Mouse (Mus musculus) ES-CJ7 (cell line): ENCODE measurements around the gene Mest.

Experiments used
- DNase-seq: peaks from one replicate; pipeline ENCODE4 v3.0.0; 2011; ENCODE audit warnings: low read depth, low spot score

The Mest gene

DNA sequence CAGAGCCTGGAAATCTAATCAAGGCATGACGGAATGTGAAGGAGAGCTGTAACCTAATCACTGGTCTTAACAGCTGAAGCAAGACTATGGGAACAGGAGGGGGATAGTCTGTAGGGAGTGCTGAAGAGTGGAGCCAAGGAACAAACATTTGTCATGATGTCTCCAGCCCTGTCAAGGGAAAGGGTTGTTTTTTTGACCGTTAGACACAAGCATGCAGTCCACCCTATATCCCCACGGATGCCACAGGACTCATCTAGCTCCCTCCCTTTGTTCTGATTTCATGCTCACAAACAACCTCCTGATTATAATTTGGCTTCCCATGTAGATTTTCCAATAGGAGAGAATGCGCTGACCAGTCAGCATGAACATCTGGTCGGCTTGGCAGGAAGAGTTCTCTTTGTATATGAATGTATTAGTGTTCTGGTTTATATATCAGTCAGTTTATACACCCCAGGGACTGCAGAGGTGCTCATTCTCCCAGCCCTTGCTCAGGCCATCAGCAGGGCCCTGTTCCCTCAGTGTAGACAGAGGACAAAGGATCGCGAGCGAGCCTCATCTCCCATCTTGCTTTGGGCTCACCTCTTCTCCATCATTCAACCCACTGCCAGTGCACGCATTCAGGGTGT lies 19.3 kb upstream of the Mest start:
- no peak for DNase-seq

DNA sequence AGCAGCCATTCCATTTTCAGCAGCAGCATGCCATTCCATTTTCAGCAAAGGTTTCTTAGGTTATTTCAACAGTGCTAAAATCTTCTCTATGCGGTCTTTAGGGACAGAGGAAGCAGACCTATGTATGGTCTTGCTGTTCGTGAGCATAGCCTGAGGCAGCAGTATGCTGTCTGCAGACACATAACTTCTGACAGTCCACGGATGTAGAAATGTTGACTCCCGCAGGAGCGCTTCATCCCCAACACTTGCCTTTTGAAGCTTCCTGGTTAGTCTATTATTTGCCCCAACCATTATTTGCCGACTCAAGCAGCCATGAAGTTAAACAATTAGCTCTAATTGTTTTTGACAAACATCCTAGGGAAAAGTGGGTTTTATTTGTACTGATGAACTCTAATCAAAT lies 14.2 kb upstream of the Mest start:
- DNase-seq: no peak

DNA sequence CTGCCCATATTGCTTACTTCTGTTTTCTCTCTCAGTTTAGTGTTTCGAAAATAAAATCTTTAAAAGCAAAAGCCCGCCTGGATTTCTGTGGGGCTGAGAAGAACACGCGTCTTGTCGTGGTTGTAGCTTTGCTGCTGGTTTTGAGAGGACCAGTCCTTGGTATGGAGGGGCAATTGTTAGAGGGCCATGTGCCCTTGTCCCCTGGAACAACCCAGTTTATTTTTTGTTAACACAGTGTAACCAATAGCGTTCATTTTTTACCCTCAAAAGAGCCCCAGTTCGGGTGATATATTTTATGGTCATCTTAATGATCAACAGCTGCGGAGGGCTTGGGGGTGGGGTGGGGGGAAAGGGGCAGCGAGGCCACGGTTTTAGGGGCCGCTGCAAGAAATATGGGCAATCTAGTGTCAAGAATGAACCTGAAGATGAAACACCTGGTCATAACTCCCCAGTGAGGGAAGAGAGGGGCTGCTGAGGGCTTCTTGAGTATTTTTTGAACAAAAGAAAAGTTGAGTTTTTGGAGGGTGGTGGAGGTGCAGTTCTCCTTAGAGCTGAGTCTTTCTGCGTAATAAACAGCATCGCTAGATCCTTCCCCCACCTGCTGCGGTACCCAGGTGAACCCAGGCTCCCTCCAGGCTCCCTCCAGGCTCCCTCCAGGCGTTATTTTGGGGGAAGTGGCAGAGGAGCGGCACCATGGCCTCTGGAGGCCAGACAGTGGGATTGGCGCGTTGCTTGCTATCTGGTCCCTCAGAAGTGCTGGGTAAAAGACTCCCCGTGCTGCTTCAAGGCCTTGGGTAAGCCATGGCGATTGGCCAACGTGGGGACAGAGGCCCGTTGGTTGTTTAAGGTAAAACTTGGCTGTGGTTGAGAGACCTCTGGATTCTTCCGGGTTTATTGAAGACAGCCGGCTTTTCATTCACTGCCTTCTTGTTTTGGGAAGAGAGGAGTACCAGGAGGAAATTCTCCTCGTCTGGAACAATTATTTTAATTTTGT lies 12.7 kb upstream of the Mest start:
- no peak for DNase-seq

DNA sequence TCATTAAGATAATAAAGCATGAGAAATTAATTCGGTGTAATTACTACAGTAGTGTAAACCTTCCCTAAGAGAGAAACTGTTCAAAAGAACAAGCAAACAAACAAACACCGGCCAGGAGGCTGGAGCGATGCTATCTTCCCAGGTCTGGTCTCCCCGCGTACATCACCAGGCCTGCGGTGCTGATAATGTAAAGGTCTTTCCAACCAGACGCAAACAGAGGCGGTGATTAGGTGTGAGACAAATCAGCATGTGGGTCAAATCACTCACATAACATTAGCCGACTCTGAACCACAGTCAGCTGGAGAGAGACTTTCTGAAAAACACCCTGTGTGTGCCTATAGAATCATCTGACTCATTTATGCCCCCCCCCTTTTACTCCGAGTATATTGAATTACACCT lies 12.0 kb upstream of the Mest start:
- no peak for DNase-seq

DNA sequence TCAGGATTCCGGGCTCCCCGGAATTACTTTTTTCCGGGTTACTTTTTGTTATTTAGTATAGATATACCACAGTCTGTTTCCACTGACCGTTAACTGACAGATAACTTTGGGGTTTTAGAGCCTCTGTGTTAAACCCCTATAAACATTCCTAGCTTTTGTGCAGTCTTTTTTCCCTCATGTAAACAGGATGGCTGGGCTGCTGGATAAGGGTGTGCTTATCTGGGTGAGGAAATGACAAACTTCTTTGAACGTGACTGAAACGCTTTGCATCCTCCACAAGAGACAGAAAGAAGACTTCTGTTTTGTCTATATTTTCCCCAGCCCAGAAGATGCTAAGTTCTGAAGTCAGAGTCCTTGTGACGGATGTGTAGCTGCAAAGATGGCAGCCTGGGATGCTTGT lies 10.9 kb upstream of the Mest start:
- no peak for DNase-seq

DNA sequence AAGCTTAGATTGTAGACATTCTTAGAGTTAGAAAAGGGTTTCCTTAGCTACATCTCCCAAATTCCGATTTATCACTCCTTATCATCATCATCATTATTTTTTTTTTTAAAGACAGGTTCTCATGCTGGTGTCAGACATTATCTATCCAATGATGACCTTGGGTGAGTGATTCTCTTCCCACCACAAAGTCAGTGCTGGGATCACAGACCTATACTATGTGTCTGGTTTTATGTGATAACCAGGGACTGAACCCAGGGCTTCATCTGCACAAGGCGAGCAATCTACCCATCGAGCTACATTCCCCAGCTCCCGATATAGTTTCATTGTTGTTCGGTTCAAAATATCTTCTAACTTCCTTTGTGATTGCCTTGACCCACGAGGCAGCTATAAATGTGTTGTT lies 9.9 kb upstream of the Mest start:
- no peak for DNase-seq

DNA sequence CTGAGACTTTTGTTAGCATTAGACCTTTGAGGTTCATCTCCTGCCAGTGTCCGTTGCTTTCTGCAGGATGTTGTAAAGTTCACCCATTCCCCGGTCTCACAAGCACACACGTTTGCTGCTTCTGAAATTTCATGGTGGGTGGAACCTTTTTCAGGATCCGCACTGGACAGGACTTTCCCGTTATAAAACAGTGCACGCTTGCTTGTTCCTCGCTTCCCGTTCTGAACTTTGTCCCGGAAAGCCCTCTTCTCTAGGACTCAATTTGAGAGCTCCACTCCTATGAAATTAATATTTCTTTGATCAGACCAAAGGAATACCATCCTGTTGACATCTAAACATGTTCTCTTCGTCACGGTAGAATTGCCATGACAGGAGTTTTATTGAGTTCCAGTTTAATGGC lies 9.5 kb upstream of the Mest start:
- no peak for DNase-seq

DNA sequence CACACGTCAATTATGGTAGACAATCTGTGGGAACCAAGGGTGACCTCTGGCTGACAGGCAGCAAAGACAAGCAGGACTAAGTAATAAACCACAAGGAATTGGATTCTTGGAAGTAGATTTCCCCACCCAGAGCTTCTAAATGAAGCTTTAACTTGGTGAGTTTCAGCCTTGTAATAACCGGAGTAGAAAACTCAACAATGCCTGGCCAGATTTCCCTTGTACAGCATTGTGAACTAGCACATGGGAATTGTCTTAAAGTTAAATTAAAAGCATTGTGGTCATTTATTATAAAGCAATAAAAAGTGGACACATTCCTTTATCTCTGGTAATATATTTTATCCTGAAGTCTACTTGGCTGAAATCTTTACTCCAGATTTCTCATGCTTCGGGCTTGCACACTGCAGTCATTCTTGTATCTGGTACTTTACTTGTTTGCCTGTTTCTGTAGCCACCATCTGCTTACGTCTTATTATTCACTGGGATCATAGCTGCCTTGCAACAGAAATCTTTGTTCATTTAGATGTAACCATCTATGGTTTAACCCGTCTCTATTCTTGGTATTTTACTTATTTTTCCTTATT lies 8.4 kb upstream of the Mest start:
- no peak for DNase-seq

DNA sequence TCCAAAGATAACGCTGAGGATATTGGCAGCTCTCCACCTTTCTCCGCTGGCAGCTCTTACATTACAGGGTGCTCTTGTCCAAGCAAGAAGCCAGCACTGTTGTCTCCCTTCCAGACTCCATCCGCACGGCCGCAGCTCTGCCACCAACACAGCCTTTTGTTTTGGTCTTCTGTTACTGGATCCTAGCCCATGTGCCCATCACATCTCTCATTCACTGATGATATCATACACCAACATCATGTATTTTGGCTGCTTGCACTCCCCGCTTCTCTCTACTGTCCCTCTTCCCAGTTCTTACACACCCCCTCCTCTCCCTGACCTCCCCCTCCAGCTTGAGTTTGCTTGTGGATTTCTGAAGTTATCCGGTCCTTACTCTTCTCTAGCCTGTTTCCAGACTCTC lies 6.6 kb upstream of the Mest start:
- DNase-seq: no peak

DNA sequence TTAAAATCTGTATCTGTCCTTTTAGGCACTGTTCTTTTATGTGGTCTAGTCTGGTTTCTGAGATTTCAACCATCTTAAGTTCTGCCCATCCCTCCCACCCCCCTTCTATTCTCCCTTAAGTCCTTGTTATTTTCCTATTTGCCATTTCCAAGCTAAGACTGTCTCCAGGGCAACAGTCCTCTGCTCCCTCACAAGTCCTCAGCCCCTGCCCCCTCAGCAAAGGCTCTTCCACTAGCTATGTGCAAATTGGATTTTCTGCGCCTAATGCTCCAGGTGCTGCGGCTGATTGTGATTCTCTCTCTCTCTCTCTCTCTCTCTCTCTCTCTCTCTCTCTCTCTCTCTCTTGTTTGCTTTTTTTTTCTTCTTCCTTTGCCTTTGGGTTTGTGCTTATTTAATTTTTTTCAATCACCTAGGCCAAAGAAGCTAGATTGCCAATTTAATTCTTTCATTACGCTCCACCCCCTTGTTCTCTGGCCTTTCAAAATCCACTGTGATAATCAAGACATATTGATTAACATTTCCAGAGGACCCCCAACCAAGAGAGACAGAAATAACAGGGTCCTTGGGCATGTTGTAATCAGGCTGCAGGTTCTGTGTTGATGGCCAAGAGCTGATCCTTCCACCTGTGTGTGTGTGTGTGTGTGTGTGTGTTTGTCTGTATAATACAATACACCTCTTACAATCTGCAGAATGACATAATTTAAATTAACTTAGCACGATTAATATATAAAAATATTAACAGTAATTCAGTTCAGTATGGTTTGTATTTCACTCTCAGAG lies 772 bp upstream of the Mest start:
- no peak for DNase-seq

DNA sequence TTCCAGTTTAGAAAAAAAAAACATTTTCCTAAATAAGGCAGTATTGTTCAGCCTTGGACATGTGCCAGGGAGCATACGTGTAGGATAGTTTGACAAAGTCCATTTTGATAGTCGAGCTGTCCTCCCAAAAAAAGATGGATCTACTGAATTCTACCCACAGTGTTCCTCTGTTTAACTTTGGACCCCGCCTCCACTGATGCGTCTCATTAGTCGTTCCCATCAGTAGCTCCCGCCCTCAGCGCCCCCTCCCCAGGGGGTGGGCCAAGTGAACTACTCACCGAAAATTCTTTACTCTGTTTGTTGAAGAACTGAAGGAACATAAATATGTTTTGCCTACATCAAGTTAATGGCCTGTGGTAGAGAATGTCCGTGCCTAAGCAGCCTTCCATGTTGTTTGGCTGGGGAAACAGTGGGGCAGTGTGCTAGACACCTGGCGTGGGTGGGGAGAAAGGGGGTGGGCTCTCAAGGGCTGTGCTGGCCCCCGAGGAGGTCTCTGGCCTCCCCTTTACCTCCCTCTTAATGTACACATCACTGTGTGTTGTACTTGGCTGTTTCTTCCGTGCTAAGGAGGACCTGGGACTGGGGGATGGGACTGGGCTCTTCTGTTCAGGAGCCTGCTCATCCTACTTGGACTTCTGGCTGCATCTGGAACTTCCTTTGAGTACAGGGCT lies 7.1 kb downstream of the Mest start:
- no peak for DNase-seq

DNA sequence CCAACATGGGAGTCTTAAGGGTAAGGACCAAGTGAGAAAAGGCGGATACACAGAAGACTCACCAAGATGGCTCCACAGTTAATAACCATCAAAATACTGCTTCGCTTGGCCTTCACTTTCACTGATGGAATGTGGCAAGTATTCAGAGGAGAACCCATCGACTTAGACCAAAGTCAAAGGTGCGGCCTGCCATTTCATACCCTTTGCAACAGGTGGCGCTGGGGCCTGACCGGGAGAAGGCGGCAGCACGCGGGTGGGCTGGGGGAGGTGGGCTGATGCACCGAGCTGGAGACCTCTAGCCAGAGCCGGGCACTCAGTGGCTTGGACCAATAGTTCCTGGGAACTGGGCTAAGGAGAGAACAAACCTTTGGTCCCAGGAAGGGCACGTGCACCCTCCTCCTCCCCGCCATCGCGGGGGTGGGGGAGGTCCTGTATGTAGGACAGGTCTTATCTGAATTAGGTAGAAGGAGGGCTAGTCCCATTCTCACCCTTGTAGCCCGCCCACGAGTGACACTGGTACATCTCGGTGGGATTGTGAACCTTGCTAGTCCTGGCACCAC lies 9.3 kb downstream of the Mest start:
- DNase-seq: peak; percentile 72

DNA sequence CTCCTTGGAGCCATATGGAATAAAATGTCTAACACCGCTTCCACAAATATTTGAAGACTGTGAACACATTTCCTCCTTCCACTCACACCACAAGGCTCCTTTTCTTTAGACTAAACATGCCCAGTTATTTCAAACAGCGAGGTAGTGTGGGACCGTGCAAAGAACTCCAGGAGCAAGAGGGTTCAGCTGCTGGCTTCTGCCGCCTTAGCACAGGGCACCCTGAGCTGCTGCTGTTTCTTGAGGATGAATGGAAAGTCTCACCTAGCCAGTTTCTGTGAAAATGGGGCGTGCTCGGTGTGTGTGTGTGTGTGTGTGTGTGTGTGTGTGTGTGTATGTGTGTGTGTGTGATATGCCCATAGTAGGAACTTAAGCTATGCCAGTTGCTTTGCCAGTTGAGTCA lies 11.1 kb downstream of the Mest start:
- DNase-seq: no peak

DNA sequence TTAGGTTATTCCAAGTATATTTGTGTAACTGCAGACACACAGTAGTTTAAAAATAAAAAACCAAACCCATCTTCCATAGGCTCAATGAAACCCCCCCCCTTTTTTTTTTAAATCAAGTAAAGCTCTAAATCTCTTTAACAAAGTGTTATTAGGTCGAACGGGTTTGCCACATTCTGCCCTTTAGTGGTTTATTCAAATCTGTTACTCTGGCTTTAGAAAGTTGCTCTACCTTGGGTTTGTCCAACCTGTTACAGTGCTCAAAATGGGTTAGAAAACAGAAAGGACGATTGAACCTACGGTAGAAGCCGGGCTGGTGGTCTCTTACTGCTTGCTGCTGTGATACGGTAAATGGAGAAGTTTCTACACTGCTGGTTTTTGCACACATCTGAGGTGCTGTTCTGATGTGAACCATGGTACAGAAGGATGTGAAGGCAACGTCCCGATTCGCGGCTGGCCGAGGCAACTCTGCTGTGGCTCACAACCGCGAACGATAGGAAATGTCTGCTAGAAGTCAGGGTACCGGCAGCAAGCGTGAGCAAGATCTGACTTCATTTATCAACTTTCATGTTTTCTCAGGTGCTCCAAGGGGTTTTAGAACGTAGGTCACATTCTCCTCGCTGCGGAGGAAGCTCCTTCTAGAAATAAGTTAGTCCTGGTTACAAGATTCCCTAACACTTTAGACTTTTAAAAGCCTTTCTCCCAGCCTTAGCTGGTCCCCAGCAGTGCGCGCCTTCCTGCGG lies 11.8 kb downstream of the Mest start:
- DNase-seq: no peak

DNA sequence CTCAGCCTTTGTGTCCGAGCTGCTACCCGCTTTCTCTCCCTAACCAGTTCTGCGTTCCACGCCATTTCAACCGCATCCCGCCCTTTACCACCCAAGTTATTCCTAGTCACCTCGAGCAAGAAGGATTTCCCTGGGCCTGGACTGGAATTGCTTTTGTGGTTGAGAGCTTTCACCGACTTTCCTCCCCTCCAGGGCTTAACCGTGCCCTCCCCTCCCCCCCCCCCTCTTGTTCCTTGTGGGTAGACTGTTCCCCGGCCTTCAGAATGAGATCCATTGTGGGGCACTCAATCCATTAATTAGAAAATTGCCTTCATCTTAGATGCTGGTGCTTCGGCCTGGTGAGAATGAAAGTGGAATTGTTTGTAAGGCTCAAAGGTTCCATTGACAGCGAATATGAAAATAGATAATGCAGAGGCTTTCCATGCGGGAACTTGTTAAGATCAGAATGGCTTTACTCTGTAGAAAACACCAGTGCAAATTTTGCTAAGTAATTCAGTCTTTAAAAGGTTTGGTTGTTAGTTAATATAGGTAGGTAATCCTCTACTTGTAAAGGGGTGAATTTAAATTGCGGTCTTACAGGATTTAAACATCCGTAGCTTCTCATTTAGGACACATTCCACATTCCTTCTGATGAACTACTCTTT lies 12.5 kb downstream of the Mest start:
- no peak for DNase-seq

DNA sequence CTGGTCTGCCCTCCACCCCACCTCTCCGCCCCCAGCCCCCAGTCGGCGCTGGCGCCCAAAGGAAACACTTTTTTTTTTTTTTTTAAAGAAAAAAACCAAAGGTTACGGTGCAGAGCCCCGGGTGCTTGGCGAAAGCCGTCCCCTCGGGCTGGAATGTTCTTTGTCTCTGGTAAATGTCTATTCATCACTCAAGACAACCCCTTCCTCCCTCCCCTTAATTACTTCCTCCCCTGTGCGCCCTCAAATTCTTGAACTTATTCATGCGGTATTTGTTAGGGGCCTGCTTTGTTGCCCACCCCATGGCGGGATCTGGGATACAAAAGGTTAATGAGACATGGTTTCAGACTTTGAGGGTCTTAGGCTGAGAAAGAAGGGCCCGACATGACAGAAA lies 13.0 kb downstream of the Mest start:
- DNase-seq: peak; percentile 41

DNA sequence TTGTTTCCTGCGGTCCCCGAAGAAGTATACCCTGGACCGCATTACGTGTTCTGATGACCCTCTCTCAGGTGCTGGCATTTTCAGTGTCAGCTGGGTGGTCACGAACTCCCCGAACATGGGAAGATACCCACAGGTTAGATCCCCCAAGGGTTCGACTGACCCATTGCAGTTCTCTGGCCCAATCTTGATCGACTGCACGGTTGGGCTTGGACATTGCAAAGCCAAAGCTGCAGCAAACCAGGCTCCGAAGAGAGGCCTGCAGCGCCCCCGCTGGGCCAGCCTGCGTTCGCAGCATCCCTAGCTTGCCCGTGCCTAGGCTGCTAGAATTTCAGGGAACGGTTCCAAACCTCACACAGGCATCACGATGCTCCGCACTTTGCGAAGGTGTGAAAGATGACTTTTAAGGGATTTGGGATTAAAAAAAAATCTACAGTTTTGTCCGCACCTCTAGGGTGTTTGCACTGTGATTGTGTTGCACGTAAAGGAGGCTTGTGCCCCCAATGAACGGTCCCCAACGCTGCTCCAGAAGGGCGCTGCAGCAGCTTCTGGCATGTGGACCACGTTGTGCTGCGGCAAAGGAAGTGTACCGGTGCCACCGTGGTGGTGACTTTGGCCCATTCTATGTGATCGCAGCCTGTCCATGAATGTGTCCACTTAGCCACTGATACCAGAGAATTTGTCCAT lies 13.7 kb downstream of the Mest start:
- peak; percentile 82 for DNase-seq

DNA sequence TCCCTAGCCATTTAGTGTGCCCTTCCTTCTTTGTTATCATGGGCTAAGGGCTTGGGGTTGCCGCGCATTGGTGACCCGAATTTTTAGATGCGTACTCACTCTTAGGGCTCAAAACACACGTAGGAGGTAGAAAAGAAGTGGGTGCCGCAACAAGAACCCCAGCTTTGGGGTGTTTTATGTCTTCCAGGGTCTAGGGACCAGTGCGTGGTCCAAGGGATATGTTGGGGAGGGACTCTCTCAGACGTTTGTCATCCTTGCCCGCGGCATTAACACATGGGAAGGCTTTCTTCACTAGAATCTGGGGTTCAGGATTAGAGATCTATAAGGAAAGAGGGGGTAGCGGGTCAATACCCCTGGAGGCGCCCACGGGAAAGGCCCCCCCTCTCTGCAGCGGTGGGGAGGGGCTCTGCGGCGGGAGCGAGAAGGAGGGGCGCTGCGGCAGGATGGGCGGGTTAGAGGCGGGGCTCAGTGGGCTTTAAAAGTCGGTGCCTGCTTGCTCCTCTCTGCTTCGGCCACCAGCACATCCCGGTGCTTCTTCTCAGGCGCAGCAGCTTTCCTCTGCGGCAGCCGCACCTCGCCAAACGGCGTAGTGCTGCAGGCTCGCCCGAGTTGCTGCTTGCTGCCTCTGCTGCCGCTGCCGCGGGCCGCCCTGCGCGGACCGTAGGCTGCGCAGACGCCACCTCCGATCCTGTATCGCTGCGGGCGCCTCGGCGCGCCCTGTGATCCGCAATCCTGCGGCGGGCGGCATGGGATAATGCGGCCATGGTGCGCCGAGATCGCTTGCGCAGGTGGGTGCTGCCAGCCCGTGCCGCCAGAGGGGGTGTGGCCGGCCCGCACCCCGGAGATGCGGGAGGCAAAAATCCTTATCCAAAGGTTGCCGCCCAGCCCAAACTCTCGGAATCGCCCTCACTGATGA lies 14.5 kb downstream of the Mest start:
- peak; percentile 83 for DNase-seq
